Mouse (Mus musculus): ENCODE results near the gene Nfkb2.

GRCm38 (mm10) chr19:46286047-46286446, 18.1 kb upstream of the Nfkb2 start:
- TF ChIP-seq CTCF (IDR thresholded peaks at IDR 0.05; ENCODE audit: extremely low read depth, insufficient read depth, low read length) (no peak), POLR2A (IDR thresholded peaks at IDR 0.05; ENCODE audit: extremely low read depth, insufficient read depth, low read length) (no peak)

All from cortical plate, adult 2 months (tissue).